Mouse (Mus musculus) midbrain, embryonic 15.5 days (tissue): Measurements from ENCODE around the gene Dtx3. TPM values are rescaled to one million over a fixed set of nuclear protein-coding genes. Genes with fewer than 3 reads are reported as not detected.
"Not testable (repeated sequence)": the region's sequence is repeated elsewhere in the genome, so short reads cannot be mapped to it uniquely, and the experiment has no call there.

Experiments used
- ATAC-seq: fragments of 200-750 bp; cut with Nextera tagmentation; replicated peaks from 2 replicates; pipeline ENCODE4 v1.8.0; 2017; ENCODE audit warnings: moderate TSS enrichment
- H3K27ac ChIP-seq: fragments of 300-500 bp; sonication (generic); 2 replicates; pipeline ENCODE4 v1.5.1; 2015; ENCODE audit warnings: mild to moderate bottlenecking, inconsistent platforms
- H3K27me3 ChIP-seq: fragments of 300-500 bp; sonication (generic); replicated peaks from 2 replicates; pipeline ENCODE4 v1.6.1; 2015; ENCODE audit warnings: inconsistent platforms
- H3K36me3 ChIP-seq: fragments of 300-500 bp; sonication (generic); replicated peaks from 2 replicates; pipeline ENCODE4 v1.6.1; 2015; ENCODE audit warnings: inconsistent platforms
- H3K4me1 ChIP-seq: fragments of 300-500 bp; sonication (generic); 2 replicates; pipeline ENCODE4 v1.6.1; 2015; ENCODE audit warnings: inconsistent platforms
- H3K4me2 ChIP-seq: fragments of 300-500 bp; sonication (generic); 2 replicates; pipeline ENCODE4 v1.6.1; 2015; ENCODE audit warnings: inconsistent platforms, mild to moderate bottlenecking, moderate library complexity
- H3K4me3 ChIP-seq: fragments of 300-500 bp; sonication (generic); 2 replicates; pipeline ENCODE4 v1.5.1; 2015; ENCODE audit warnings: mild to moderate bottlenecking, inconsistent platforms
- H3K9ac ChIP-seq: fragments of 300-500 bp; sonication (generic); 2 replicates; pipeline ENCODE4 v1.6.1; 2015; ENCODE audit warnings: mild to moderate bottlenecking, inconsistent platforms
- H3K9me3 ChIP-seq: fragments of 300-500 bp; sonication (generic); 2 replicates; pipeline ENCODE4 v1.6.1; 2016; ENCODE audit warnings: inconsistent platforms
- WGBS: fragments of 180-500 bp; shearing (Covaris S2); methylation state at CpG from one replicate; pipeline ENCODE4 v1.1.7; 2015; ENCODE audit warnings: mixed read lengths; 5-methylcytosine and 5-hydroxymethylcytosine counted together
- polyA plus RNA-seq: library from polyadenylated mRNA; unstranded; fragments of >200 nt; fragmentation: Nextera tagmentation; extraction: Ambion mirVana; gene quantifications from 2 replicates; pipeline ENCODE4 v1.2.1, GENCODE M21; 2015

Gene Dtx3
- polyA plus RNA-seq, 1 experiment from 2014 or later = 288 TPM

GRCm38 (mm10) chr10:127199474-127199873, 3.9 kb upstream of the Dtx3 start:
- Histone ChIP-seq H3K4me1 (peaks cover 18% of the 10 kb centered on the region), H3K27ac (no peak overlapping the region), H3K27me3 (no peaks in the 10 kb centered on the region), H3K4me3 (no peak overlapping the region), H3K9ac (no peak overlapping the region), H3K4me2 (no peak overlapping the region), H3K36me3 (peaks cover 22% of the 10 kb centered on the region; the same call in 1 of the 2 replicates), H3K9me3 (no peaks in the 10 kb centered on the region)
- no peak for ATAC-seq
- WGBS = 85% methylated on average over 11 of the region's 11 CpGs

GRCm38 (mm10) chr10:127199068-127199467, 3.5 kb upstream of the Dtx3 start:
- peaks cover 22% of the 10 kb centered on the region for H3K4me1 ChIP-seq
- H3K27ac ChIP-seq = no peak overlapping the region
- no peak overlapping the region for H3K4me3 ChIP-seq
- no peak for ATAC-seq
- no peak overlapping the region for H3K4me2 ChIP-seq
- 74% methylated on average over 5 of the region's 5 CpGs for WGBS
- peaks cover 21% of the 10 kb centered on the region; the same call in 1 of the 2 replicates for H3K36me3 ChIP-seq
- H3K27me3 ChIP-seq = no peaks in the 10 kb centered on the region
- no peak overlapping the region for H3K9ac ChIP-seq
- H3K9me3 ChIP-seq = no peaks in the 10 kb centered on the region

- H3K27me3 ChIP-seq = no peaks in the 10 kb centered on the region
- ATAC-seq = no peak
- H3K4me2 ChIP-seq = no peak overlapping the region
- 71% methylated on average over 2 of the region's 2 CpGs for WGBS
- H3K4me1 ChIP-seq = peaks cover 22% of the 10 kb centered on the region
- peaks cover 21% of the 10 kb centered on the region; the same call in 1 of the 2 replicates for H3K36me3 ChIP-seq
- no peak overlapping the region for H3K9ac ChIP-seq
- H3K4me3 ChIP-seq = no peak overlapping the region
- no peak overlapping the region for H3K27ac ChIP-seq
- H3K9me3 ChIP-seq = no peaks in the 10 kb centered on the region
These were observed 3.0 kb upstream of the Dtx3 start for GRCm38 (mm10) chr10:127198492-127198891.

GRCm38 (mm10) chr10:127197505-127198110, 2.1 kb upstream of the Dtx3 start:
- Histone ChIP-seq H3K9me3 (no peaks in the 10 kb centered on the region), H3K4me3 (no peak overlapping the region), H3K4me1 (peaks cover 22% of the 10 kb centered on the region), H3K36me3 (peaks cover 23% of the 10 kb centered on the region; the same call in 1 of the 2 replicates), H3K4me2 (no peak overlapping the region), H3K27me3 (no peaks in the 10 kb centered on the region), H3K27ac (no peak overlapping the region), H3K9ac (no peak overlapping the region)
- 88% methylated on average over 11 of the region's 11 CpGs for WGBS
- ATAC-seq = no peak

- H3K4me2 ChIP-seq = no peak overlapping the region
- no peak overlapping the region for H3K9ac ChIP-seq
- H3K4me3 ChIP-seq = no peak overlapping the region
- peaks cover 22% of the 10 kb centered on the region for H3K4me1 ChIP-seq
- no peaks in the 10 kb centered on the region for H3K9me3 ChIP-seq
- H3K27me3 ChIP-seq = no peaks in the 10 kb centered on the region
- 90% methylated on average over 8 of the region's 8 CpGs for WGBS
- no peak overlapping the region for H3K27ac ChIP-seq
- no peak for ATAC-seq
- H3K36me3 ChIP-seq = peaks cover 23% of the 10 kb centered on the region
These were observed 1.6 kb upstream of the Dtx3 start for GRCm38 (mm10) chr10:127197104-127197503.

GRCm38 (mm10) chr10:127196392-127196791, 864 bp upstream of the Dtx3 start:
- H3K4me1 ChIP-seq = peaks cover 22% of the 10 kb centered on the region
- peak overlapping the region; percentile 94 for H3K27ac ChIP-seq
- H3K27me3 ChIP-seq = no peaks in the 10 kb centered on the region
- H3K9me3 ChIP-seq = no peaks in the 10 kb centered on the region
- H3K36me3 ChIP-seq = peaks cover 20% of the 10 kb centered on the region
- 1% methylated on average over 5 of the region's 5 CpGs for WGBS
- H3K4me3 ChIP-seq = peak overlapping the region; percentile 98
- ATAC-seq = peak; percentile 55
- H3K4me2 ChIP-seq = peak overlapping the region; percentile 90
- H3K9ac ChIP-seq = peak overlapping the region; percentile 99; the same call in 1 of the 2 replicates

GRCm38 (mm10) chr10:127194428-127195327, 850 bp downstream of the Dtx3 start:
- Histone ChIP-seq H3K36me3 (peaks cover 25% of the 10 kb centered on the region), H3K27me3 (no peaks in the 10 kb centered on the region), H3K9me3 (no peaks in the 10 kb centered on the region), H3K9ac (peak overlapping the region; percentile 99), H3K4me2 (peak overlapping the region; percentile 90), H3K4me1 (peaks cover 26% of the 10 kb centered on the region), H3K27ac (peak overlapping the region; percentile 94), H3K4me3 (peak overlapping the region; percentile 98)
- peak; percentile 47 for ATAC-seq
- 21% methylated on average over 22 of the region's 22 CpGs for WGBS

GRCm38 (mm10) chr10:127193011-127193410, 2.5 kb downstream of the Dtx3 start:
- Histone ChIP-seq H3K4me1 (peaks cover 40% of the 10 kb centered on the region), H3K27ac (no peak overlapping the region), H3K4me3 (no peak overlapping the region), H3K4me2 (no peak overlapping the region), H3K9me3 (no peaks in the 10 kb centered on the region), H3K36me3 (peaks cover 15% of the 10 kb centered on the region), H3K9ac (no peak overlapping the region), H3K27me3 (no peaks in the 10 kb centered on the region)
- no peak for ATAC-seq
- WGBS = 89% methylated on average over 9 of the region's 9 CpGs

GRCm38 (mm10) chr10:127192057-127192328, 3.5 kb downstream of the Dtx3 start:
- H3K4me2 ChIP-seq, H3K9ac ChIP-seq, H3K4me3 ChIP-seq, H3K27ac ChIP-seq, H3K9me3 ChIP-seq, ATAC-seq, H3K27me3 ChIP-seq: not testable (repeated sequence)
- 71% methylated on average over 1 of the region's 1 CpGs for WGBS
- Histone ChIP-seq H3K4me1 (peaks cover 49% of the 10 kb centered on the region), H3K36me3 (peaks cover 15% of the 10 kb centered on the region)

GRCm38 (mm10) chr10:127191191-127192056, 4.1 kb downstream of the Dtx3 start:
- Histone ChIP-seq H3K27ac (no peak overlapping the region), H3K27me3 (no peaks in the 10 kb centered on the region), H3K36me3 (peaks cover 15% of the 10 kb centered on the region), H3K4me1 (peaks cover 44% of the 10 kb centered on the region), H3K4me3 (no peak overlapping the region), H3K9ac (no peak overlapping the region), H3K9me3 (no peaks in the 10 kb centered on the region), H3K4me2 (no peak overlapping the region)
- no peak for ATAC-seq
- 75% methylated on average over 19 of the region's 19 CpGs for WGBS

GRCm38 (mm10) chr10:127190398-127191190, 4.9 kb downstream of the Dtx3 start:
- Histone ChIP-seq H3K36me3 (peaks cover 15% of the 10 kb centered on the region), H3K4me1 (peaks cover 38% of the 10 kb centered on the region), H3K4me2 (peak overlapping the region; percentile 99; the same call in 1 of the 2 replicates), H3K9me3 (no peaks in the 10 kb centered on the region), H3K9ac (no peak overlapping the region), H3K4me3 (no peak overlapping the region), H3K27me3 (no peaks in the 10 kb centered on the region), H3K27ac (no peak overlapping the region)
- no peak for ATAC-seq
- WGBS = 35% methylated on average over 14 of the region's 14 CpGs
